Mouse (Mus musculus): Measurements from ENCODE around the gene Kbtbd7. TPM values are rescaled to one million over a fixed set of nuclear protein-coding genes. Genes with fewer than 3 reads are reported as not detected.
"Not testable (repeated sequence)": the region's sequence is repeated elsewhere in the genome, so short reads cannot be mapped to it uniquely, and the experiment has no call there.

The Kbtbd7 gene
- total RNA-seq, 2 experiments from 2014 or later = 42.9 to 48.0 TPM

DNA sequence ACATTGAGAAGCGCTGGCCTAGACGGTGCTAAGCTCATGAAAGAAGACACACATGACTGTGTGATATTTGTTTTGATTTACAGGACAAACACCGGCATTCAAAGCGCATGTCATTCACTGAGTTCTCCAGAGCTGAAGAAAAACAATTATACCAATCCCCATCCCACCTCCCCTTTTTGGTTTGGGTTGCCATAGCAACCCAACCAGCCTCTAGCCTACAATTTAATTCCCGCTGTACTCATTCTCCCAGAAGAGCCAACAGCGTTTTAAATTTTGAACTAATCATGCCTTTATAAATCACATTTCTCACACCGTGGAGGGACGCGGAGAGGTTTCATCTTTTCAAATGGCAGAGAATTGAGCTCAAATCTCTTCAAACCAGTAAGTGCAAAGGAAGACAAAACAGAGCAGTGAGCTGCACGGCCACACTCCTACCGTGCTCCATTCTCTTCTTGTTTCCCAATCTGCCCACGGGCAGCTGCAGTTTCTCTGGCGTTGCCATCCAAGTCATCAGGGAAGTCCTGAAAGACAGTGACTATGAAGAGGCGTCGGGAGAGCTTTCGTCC lies 18.8 kb downstream of the Kbtbd7 start:
- DNase-seq (ENCODE audit: low spot score in 2 of 2) = peak; percentile 31 to 64

DNA sequence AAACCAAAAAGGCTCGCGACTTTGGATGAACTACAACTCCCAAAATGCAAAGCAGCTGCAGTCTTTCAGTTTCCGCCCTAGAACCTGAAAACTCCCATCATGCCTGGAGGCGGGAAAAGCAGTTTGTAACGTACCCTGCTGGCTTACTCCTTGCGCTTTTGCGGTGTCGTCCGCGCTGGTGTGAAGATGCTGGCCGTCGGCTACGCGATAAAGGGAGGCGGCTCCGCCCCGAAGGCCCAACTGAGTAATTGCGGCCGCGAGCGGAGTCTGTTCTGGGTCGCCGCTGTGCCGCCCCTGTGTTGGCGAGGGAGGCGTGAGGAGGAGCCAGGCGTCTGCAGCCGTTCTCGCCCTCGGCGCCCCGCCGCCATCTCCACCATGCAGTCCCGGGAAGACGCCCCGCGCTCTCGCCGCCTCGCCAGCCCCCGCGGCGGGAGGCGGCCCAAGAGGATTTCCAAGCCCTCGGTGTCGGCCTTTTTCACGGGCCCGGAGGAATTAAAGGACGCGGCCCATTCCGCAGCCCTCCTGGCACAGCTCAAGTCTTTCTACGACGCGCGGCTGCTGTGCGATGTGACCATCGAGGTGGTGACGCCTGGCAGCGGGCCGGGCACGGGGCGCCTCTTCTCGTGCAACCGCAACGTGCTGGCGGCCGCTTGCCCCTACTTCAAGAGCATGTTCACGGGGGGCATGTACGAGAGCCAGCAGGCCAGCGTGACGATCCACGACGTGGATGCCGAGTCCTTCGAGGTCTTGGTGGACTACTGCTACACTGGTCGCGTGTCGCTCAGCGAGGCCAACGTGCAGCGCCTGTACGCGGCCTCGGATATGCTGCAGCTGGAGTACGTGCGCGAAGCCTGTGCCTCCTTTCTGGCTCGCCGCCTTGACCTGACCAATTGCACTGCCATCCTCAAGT lies 25.6 kb downstream of the Kbtbd7 start, which contains the start of gene Kbtbd6:
Kbtbd6 (plus strand) TSS at position 155 of the 910 bp plus-strand sequence.
- DNase-seq (ENCODE audit: low spot score in 2 of 2) = peak; percentile 64 to 86

DNA sequence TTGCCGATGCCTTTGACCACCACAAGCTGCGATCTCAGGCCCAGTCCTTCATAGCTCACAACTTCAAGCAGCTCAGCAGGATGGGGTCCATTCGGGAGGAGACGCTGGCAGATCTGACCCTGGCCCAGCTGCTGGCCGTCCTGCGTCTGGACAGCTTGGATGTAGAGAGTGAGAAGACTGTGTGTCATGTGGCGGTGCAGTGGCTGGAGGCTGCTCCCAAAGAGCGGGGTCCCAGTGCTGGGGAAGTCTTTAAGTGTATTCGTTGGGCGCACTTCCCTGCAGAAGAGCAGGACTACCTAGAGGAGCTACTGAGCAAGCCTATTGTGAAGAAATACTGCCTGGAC lies 26.3 kb downstream of the Kbtbd7 start:
- DNase-seq (ENCODE audit: low spot score in 2 of 2) = not testable (repeated sequence)

DNA sequence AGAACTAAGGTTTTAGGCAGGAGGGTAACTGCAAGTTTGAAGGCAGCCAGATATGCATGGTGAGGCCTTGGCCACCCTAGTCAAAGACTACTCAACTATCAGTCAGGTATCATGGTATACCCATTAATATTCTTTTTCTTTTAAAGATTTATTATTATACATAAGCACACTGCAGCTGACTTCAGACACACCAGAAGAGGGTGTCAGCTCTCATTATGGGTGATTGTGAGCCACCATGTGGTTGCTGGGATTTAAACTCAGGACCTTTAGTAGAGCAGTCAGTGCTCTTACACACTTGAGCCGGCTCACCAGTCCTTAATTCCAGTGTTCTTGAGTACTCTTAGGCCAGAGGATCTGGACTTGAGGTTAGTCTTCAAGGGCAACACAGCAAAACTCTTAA lies 34.1 kb downstream of the Kbtbd7 start:
- no peak for DNase-seq (ENCODE audit: low spot score in 2 of 2)

DNA sequence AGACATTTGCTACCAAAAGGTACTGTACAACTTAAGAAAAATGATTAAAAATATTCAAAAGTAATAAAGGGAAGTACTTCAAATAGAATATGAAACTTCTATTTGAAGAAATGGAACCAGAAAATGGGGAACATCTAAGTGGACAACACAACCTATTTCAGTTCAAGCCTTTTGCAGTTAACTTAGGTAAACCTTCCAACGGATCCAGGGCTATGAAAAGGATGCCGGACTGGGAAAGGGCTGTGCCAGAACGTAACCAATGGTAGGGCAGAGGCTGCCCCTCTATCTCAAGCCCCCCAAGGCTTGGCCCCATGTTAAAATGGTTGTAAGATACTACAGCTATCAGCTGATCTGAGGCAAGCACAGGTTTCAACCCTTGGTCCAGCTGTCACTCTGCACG lies 34.7 kb downstream of the Kbtbd7 start:
- no peak for DNase-seq (ENCODE audit: low spot score in 2 of 2)

DNA sequence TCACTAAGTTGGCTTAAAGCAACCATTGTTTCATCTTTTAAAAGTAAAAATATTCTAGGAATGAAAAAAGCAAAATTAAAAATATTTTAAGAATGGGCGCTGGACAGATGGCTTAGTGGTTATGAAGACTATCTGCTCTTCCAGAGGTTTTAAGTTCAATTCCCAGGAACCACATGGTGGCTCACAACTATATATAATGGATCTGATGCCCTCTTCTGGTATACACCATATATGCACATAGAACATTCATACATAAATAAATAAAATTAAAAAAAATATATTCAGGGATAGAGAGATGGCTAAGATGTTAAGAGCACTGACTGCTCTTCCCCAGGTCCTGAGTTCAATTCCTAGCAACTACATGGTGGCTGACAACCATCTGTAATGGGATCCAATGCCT lies 39.3 kb downstream of the Kbtbd7 start:
- DNase-seq (ENCODE audit: low spot score in 2 of 2) = no peak

DNA sequence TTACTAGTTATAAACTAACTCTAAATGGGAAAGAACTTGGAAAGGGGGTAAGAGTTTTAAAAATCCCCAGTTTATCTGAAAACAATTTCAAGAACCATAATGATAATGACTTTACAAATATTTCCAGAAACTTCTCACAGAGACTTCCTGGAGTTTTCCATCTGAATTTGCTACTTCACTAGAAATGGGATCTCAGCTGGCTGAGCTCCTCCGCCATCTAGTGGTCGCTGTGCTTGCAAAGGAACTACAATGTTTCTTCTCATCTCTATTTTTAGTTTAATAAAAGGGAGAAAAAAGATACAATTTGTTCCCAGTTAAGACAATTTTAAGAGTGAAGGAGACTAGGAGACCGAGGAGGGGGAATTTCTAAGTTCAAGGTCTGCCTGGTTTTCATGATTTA lies 41.3 kb downstream of the Kbtbd7 start:
- peak; percentile 34 to 85 for DNase-seq (ENCODE audit: low spot score in 2 of 2)

DNA sequence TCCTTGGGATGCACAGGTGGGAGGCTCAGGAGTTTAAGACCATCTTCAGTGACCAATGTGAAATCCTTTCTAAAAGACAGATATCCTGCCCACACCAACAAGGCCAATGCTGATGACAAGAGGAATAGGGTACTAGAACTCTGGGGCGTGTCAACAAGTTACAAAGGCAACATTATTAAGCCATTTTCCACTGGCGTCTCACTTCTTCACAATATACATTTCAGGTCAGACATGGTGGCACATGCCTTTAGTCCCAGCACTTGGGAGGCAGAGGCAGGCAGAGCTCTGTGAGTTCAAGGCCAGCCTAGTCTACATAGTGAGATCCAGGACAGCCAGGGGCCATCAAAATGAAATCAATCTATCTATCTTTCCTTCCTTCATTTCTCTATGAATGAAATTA lies 47.1 kb downstream of the Kbtbd7 start:
- no peak for DNase-seq (ENCODE audit: low spot score in 2 of 2)

Other genes with a start within 250 kb of the Kbtbd7 start
- gene Zfp957, start 179.1 kb upstream of the Kbtbd7 start, total RNA-seq (2021) = not detected
- 10 to 100 TPM; 41.4 to 42.2 TPM for gene Rgcc, start 124.9 kb upstream of the Kbtbd7 start, total RNA-seq (2021)
- 10 to 100 TPM; 12.4 to 13.8 TPM for gene Naa16, start 35.7 kb upstream of the Kbtbd7 start, total RNA-seq (2021)
- 1 to 10 TPM; 5.5 to 6.8 TPM for gene Mtrf1, start 28.7 kb upstream of the Kbtbd7 start, total RNA-seq (2021)
- gene Kbtbd6, start 25.3 kb downstream of the Kbtbd7 start, total RNA-seq (2021) = 1 to 10 TPM; 1.2 to 1.3 TPM
- 1 to 10 TPM; 4.7 to 5.1 TPM for gene Elf1, start 54.7 kb downstream of the Kbtbd7 start, total RNA-seq (2021)
- gene Wbp4, start 55.0 kb downstream of the Kbtbd7 start, total RNA-seq (2021) = 10 to 100 TPM; 50.0 to 54.8 TPM
- 10 to 100 TPM; 89.7 to 93.8 TPM for gene Sugt1, start 161.2 kb downstream of the Kbtbd7 start, total RNA-seq (2021)
- 1 to 10 TPM; 1.0 to 1.7 TPM for gene Cnmd, start 235.7 kb downstream of the Kbtbd7 start, total RNA-seq (2021)